Mouse (Mus musculus): ENCODE measurements around the gene Slc25a51.
"Not testable (repeated sequence)": the region's sequence is repeated elsewhere in the genome, so short reads cannot be mapped to it uniquely, and the experiment has no call there.

The Slc25a51 gene

GRCm38 (mm10) chr4:45402281-45402680 lies 6.3 kb downstream of the Slc25a51 start:
- DNase-seq (ENCODE audit: low spot score in 2 of 2), result no peak

DNA sequence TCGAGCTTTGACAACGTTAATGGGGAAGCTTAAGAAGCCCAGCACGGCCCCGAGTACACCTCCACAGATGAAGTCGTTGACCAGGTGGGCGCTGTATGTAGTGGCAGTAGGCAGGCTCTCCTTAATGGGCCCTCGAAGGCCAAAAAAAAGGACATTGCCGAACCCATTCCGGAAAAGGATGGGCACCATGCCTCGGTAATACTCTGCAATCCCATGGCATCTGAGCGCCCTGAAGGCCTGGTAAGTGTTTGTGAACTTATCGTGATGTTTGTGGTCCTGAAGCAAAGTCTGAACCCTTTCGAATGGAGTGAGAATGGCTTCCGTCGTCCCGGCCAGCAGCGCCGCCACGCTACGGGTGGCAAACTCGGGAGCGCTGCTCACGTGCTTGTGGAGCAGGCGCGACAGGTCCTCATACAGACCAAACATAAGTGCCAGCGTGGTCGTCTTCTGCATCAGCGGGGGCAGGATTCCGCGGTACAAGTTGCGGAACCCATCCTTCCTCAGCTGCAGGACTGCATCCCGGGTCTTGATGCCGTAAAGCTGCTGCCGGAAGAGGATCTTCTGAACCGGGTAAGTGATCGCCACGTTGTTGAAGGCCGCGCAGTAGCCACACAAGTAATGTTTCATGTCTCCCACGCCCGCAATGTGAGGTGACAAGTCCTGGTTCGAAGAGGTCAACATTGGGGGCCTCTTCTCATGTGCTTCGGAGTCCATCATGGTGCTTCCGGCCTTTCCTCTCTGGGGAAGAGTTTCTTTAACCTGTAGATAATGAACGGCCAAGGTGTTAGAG lies 8.9 kb downstream of the Slc25a51 start:
- DNase-seq (ENCODE audit: low spot score in 2 of 2), result no peak

DNA sequence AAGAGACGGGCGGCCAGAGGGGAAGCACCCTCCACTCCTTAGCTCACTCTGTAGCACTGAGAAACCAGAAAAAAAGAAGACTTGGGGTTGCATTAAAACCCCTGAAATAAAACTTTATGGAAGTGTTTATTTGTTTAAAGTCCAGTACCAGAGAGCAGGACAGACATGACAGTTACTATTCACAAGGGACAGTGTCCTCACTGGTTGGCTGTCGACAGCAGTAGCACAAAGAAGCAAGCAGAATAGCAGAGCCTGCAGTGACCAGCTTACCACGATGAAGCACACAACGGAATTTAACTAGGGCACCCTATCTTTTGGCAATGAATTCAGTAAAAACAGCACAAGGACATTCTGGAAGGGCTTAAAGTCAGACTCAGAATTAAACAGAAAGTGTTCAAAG lies 10.3 kb downstream of the Slc25a51 start:
- DNase-seq (ENCODE audit: low spot score in 2 of 2), result not testable (repeated sequence)

DNA sequence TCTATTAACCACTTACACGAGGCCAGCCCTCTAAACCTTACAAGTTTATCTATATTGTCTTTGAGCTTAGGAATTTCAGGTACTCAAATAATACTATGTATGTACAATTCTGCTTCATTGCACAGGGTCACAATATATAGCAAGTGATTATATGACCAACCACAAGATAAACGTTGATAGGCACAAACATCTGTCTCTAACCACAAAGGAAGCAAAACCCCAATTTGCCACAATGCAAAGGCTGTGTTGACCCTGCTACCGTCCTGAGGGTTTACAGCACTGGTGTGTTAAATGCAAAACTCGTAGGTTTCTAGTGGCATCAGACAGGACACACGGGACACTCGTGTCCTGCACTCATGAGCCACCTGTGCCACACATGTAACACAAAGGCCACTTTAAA lies 12.4 kb downstream of the Slc25a51 start:
- not testable (repeated sequence) for DNase-seq (ENCODE audit: low spot score in 2 of 2)

DNA sequence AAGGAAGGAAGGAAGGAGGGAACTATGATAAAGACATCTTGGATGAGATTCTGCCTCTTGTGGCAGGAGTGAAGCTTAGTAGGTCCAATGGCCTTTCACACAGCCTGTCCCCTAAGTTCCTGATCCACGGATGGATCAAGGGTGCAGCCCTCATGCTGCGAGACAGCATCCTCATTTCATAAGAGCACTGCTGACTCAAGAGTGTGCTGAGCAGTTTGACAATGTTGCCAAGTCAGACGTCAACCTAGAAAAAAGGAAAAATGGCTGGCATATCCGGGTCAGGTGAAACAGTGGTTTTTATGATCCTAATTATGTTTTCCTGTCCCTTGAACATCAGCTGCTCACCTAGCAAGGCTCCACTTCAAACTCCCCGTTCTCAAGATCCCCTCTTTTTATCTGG lies 14.9 kb downstream of the Slc25a51 start:
- no peak for DNase-seq (ENCODE audit: low spot score in 2 of 2)

- no peak for DNase-seq (ENCODE audit: low spot score in 2 of 2)
Measured at GRCm38 (mm10) chr4:45392994-45393393, 15.6 kb downstream of the Slc25a51 start.

GRCm38 (mm10) chr4:45392572-45392971 lies 16.0 kb downstream of the Slc25a51 start:
- DNase-seq (ENCODE audit: low spot score in 2 of 2), result no peak

- no peak for DNase-seq (ENCODE audit: low spot score in 2 of 2)
Measured at GRCm38 (mm10) chr4:45392099-45392498, 16.5 kb downstream of the Slc25a51 start.

DNA sequence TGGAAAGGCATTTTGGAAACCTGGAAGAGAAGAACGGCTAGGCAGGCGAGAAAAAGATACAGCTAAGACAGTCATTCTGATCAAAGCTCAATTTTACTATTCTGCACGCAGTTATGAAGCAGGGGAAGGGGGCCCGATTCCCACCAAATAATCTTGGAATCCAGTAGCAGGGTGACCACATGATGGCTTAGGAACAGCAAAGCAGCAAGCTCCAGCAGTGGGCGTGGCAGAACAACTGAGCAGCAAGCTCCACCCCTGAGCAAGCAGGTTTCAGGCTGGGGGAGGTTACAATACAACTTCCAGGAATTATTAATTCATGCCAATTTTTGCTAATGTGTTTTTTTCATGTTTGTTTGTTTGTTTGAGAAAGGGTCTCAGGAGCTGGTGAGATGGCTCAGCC lies 21.3 kb downstream of the Slc25a51 start:
- DNase-seq (ENCODE audit: low spot score in 2 of 2), result not testable (repeated sequence)

DNA sequence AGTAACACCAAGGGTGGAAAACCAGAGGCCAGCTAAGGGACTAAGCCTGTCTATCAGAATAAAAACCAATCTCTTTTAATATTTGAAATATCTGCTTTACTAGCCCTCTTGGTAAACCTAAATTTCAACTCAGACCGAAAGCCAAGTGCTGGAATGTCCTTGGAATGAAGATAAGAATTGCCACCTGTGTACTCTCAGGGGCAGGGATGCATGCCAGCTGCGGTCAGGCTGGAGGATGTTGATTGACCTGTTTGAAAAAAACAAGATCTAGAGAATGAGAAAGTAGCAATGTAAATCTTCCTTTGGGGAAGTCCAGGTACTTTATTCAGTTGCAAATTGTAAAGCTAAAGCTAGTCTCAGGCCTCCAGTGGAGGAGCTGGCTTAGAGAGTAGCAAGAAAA lies 26.4 kb downstream of the Slc25a51 start:
- not testable (repeated sequence) for DNase-seq (ENCODE audit: low spot score in 2 of 2)

- DNase-seq (ENCODE audit: low spot score in 2 of 2), result not testable (repeated sequence)
Measured at GRCm38 (mm10) chr4:45380903-45381580, 27.5 kb downstream of the Slc25a51 start.

DNA sequence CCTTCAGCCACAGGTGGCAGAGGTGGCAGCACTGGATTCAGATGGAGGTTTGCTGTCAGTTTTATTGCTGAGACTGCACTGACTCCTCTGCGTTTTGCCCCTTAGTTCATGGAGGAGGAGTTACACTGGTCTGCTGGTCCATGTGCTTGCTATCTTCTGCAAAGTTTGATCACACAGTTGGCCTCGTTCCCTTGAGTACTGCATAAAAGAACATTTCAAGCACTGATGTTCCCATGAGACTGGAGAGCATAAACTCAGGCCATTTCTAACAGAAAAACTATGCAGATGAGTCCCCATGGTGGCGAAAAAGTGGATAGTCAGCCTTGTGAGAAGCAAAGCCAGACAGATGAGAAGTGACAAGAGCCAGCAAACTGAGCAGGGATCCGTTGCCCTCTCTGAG lies 32.0 kb downstream of the Slc25a51 start:
- no peak for DNase-seq (ENCODE audit: low spot score in 2 of 2)

GRCm38 (mm10) chr4:45374879-45375278 lies 33.7 kb downstream of the Slc25a51 start:
- DNase-seq (ENCODE audit: low spot score in 2 of 2), result no peak

GRCm38 (mm10) chr4:45371261-45371660 lies 37.3 kb downstream of the Slc25a51 start:
- no peak for DNase-seq (ENCODE audit: low spot score in 2 of 2)

GRCm38 (mm10) chr4:45356653-45357052 lies 51.9 kb downstream of the Slc25a51 start:
- no peak for DNase-seq (ENCODE audit: low spot score in 2 of 2)

Measured in right cerebral cortex, adult 2 months (tissue).